Mouse (Mus musculus) stomach, embryonic 16.5 days (tissue): ENCODE measurements around the gene Gna14. TPM values are rescaled to one million over a fixed set of nuclear protein-coding genes. Genes with fewer than 3 reads are reported as not detected.

Experiments used
- ATAC-seq: fragments of 200-750 bp; cut with Nextera tagmentation; 2 replicates; pipeline ENCODE4 v1.8.0; 2017; ENCODE audit warnings: moderate number of reproducible peaks, moderate TSS enrichment; ENCODE audit not compliant: insufficient read depth, low FRiP score
- H3K27ac ChIP-seq: fragments of 300-500 bp; sonication (generic); 2 replicates; pipeline ENCODE4 v1.5.1; 2014; ENCODE audit warnings: low read length
- H3K27me3 ChIP-seq: fragments of 300-500 bp; sonication (generic); 2 replicates; pipeline ENCODE4 v1.6.1; 2014; ENCODE audit warnings: low read length, control low read depth, mixed read lengths; ENCODE audit not compliant: control insufficient read depth, insufficient read depth
- H3K36me3 ChIP-seq: fragments of 300-500 bp; sonication (generic); 2 replicates; pipeline ENCODE4 v1.6.1; 2014; ENCODE audit warnings: low read length; ENCODE audit not compliant: control insufficient read depth, insufficient read depth
- H3K4me1 ChIP-seq: fragments of 300-500 bp; sonication (generic); 2 replicates; pipeline ENCODE4 v1.6.1; 2014; ENCODE audit warnings: low read length, control low read depth, mixed read lengths; ENCODE audit not compliant: control insufficient read depth, insufficient read depth
- H3K4me2 ChIP-seq: fragments of 300-500 bp; sonication (generic); 2 replicates; pipeline ENCODE4 v1.6.1; 2014; ENCODE audit warnings: low read depth, low read length, mixed read lengths
- H3K4me3 ChIP-seq: fragments of 300-500 bp; sonication (generic); replicated peaks from 2 replicates; pipeline ENCODE4 v1.5.1; 2014; ENCODE audit warnings: mild to moderate bottlenecking, low read length
- H3K9ac ChIP-seq: fragments of 300-500 bp; sonication (generic); 2 replicates; pipeline ENCODE4 v1.6.1; 2014; ENCODE audit warnings: low read length
- H3K9me3 ChIP-seq: fragments of 300-500 bp; sonication (generic); replicated peaks from 2 replicates; pipeline ENCODE4 v1.6.1; 2016; ENCODE audit warnings: low read length, control low read depth; ENCODE audit not compliant: control insufficient read depth
- WGBS: fragments of 180-500 bp; shearing (Covaris S2); extraction: QIAGEN DNeasy Blood & Tissue Kit; methylation state at CpG from one replicate; pipeline ENCODE4 v1.1.7; 2014; 5-methylcytosine and 5-hydroxymethylcytosine counted together
- polyA plus RNA-seq: library from polyadenylated mRNA; unstranded; fragments of >200 nt; fragmentation: Nextera tagmentation; extraction: Ambion mirVana; gene quantifications from 2 replicates; pipeline ENCODE4 v1.2.1, GENCODE M21; 2015

The Gna14 gene
- polyA plus RNA-seq, 1 experiment from 2014 or later = 13.7 TPM

DNA sequence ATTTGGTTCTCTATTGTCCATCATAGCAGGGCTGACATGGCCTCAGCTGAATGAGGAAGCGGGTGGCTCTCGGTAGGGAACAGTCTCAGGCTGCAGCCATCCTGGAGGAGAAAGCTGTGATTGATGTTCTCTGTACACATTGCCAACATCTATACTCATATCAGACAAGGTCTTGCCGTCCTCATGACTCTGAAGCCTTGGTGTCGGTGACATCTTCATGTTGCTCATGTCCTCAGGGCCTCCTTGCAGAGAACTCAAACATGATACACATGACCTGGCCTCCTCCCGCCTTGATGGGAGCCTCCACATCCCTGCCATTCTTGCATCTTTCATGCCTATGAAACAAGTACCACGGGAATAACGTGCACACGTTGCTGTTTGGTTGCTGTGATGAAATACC is 144.9 kb downstream of the Gna14 start:
- Histone ChIP-seq H3K36me3 (no peaks in the 10 kb centered on the region), H3K9me3 (no peaks in the 10 kb centered on the region), H3K4me3 (no peak overlapping the region), H3K4me2 (no peak overlapping the region), H3K27ac (no peak overlapping the region), H3K27me3 (no peaks in the 10 kb centered on the region), H3K4me1 (peaks cover 4% of the 10 kb centered on the region; the same call in 1 of the 2 replicates), H3K9ac (no peak overlapping the region)
- WGBS = 91% methylated on average over 8 of the region's 8 CpGs
- no peak for ATAC-seq

DNA sequence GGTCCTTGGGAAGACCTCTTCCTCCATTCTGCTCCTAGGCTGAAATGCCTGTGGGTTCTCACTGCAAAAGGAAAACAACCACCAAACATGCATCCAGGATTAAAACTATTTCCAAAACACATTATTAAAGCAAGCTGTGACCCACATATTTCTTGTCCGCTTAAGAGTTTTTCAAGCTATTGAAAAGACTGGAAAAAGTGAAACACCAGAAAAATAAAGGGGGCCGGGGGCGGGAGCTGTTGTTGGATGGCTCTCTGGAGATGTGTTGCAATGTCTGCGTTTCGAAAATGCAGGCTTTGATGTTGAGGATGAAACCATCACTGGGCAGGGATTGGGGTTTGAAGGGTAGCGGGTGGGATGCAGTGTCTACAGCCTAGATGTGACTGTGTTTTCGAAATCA is 149.0 kb downstream of the Gna14 start:
- no peak for ATAC-seq
- Histone ChIP-seq H3K4me3 (no peak overlapping the region), H3K36me3 (no peaks in the 10 kb centered on the region), H3K27ac (no peak overlapping the region), H3K4me2 (no peak overlapping the region), H3K9me3 (no peaks in the 10 kb centered on the region), H3K4me1 (no peaks in the 10 kb centered on the region), H3K27me3 (no peaks in the 10 kb centered on the region), H3K9ac (no peak overlapping the region)
- 87% methylated on average over 7 of the region's 7 CpGs for WGBS

DNA sequence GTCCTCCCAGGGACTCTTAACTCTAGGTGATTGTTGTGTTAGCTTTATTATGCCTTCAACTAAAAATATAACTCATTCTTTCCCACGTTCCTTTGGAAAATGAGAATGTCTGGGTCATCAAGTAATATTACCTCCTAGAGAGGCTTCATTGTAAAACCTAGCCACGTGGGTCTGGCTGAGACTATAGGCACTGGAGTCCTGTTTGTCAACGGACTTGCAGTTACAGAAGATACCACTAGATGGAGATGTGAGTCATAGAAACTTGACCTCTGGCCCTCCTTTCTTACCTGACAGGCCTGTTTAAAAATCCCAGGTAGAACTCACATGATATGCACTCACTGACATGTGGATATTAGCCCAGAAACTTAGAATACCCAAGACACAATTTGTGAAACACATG is 149.8 kb downstream of the Gna14 start:
- Histone ChIP-seq H3K9me3 (no peaks in the 10 kb centered on the region), H3K4me1 (no peaks in the 10 kb centered on the region), H3K4me3 (no peak overlapping the region), H3K27ac (no peak overlapping the region), H3K36me3 (no peaks in the 10 kb centered on the region), H3K27me3 (no peaks in the 10 kb centered on the region), H3K9ac (no peak overlapping the region), H3K4me2 (no peak overlapping the region)
- WGBS = 15% methylated on average over 3 of the region's 3 CpGs
- ATAC-seq = no peak

DNA sequence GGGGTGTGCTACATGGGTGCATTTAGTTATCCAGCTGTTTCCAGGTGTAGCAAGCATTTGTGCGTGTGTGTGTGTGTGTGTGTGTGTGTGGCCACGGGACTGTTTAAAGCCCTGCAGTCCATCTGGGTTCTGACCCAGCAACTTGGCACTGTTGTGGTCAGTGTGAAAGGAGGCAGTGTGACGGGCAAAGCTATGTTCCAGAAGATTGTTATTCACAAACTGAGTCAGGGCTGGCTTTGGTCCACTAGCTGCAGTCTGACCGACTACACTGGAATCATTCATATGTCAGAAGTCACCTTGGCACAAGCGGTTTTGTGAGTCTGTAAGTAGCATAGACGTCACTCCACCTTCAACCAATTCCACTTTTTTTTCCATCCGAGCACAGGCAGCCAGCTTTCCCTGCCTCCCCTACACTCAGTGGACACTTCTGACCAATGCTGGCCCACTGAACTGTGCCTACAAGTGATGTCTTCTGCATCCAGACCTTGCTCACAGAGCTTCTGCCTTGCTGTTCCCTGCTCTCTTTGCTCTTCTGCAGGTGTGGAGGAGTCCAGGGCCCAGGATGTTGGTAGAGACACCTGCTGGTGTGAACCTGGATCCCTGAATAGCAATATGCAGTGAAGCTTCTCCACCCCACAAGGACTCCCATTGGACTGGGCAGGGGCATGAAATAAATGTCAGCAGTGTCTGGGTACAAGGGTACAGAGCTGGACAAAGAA is 157.9 kb downstream of the Gna14 start:
- no peaks in the 10 kb centered on the region for H3K9me3 ChIP-seq
- no peak overlapping the region for H3K4me2 ChIP-seq
- no peaks in the 10 kb centered on the region for H3K36me3 ChIP-seq
- H3K27ac ChIP-seq = no peak overlapping the region
- H3K4me3 ChIP-seq = no peak overlapping the region
- WGBS = 79% methylated on average over 7 of the region's 7 CpGs
- no peak for ATAC-seq
- peaks cover 10% of the 10 kb centered on the region; the same call in 1 of the 2 replicates for H3K4me1 ChIP-seq
- no peaks in the 10 kb centered on the region for H3K27me3 ChIP-seq
- no peak overlapping the region for H3K9ac ChIP-seq

DNA sequence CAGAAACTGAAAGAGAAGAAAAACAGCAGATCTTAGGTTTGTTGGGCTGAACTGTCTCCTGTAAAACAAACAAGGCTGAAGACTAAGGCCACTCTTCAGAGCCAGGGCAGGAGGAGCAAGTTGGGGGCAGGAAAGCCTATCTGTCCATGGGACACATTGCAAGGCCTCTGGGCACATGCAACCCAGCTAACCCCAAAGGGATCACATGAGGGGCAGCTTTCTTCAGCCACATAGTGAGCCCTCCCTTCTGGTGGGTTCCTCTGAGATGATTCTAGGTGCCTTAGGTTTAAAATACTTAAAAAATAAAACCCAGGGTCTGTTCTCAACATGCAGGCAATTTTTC is 158.4 kb downstream of the Gna14 start:
- Histone ChIP-seq H3K4me2 (no peak overlapping the region), H3K4me1 (peaks cover 16% of the 10 kb centered on the region), H3K27me3 (no peaks in the 10 kb centered on the region), H3K9me3 (no peaks in the 10 kb centered on the region), H3K4me3 (no peak overlapping the region), H3K9ac (no peak overlapping the region), H3K36me3 (no peaks in the 10 kb centered on the region), H3K27ac (no peak overlapping the region)
- ATAC-seq = no peak

DNA sequence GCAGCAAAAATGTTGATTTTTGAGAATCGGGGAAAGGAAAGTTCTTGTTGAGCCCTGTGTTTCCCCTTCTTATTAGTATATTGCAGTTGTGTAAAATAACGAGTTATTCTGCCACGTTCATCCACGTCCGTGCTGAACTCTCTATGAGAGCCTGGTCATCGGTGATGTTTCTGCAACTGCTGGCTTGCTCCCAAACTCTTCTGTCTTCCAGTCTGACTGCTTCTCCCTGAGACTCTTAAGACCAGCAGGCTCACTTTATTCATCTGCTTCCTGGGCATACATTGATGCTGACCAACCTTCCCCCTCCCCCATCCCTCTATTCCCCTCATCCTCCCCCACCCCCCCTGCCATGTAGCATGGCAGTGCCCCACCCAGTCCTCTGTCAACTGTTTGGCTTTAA is 161.7 kb downstream of the Gna14 start:
- 58% methylated on average over 6 of the region's 6 CpGs for WGBS
- Histone ChIP-seq H3K27ac (no peak overlapping the region), H3K4me3 (no peak overlapping the region), H3K36me3 (no peaks in the 10 kb centered on the region), H3K9me3 (no peaks in the 10 kb centered on the region), H3K4me2 (no peak overlapping the region), H3K9ac (no peak overlapping the region), H3K27me3 (no peaks in the 10 kb centered on the region), H3K4me1 (peaks cover 23% of the 10 kb centered on the region)
- ATAC-seq = no peak

DNA sequence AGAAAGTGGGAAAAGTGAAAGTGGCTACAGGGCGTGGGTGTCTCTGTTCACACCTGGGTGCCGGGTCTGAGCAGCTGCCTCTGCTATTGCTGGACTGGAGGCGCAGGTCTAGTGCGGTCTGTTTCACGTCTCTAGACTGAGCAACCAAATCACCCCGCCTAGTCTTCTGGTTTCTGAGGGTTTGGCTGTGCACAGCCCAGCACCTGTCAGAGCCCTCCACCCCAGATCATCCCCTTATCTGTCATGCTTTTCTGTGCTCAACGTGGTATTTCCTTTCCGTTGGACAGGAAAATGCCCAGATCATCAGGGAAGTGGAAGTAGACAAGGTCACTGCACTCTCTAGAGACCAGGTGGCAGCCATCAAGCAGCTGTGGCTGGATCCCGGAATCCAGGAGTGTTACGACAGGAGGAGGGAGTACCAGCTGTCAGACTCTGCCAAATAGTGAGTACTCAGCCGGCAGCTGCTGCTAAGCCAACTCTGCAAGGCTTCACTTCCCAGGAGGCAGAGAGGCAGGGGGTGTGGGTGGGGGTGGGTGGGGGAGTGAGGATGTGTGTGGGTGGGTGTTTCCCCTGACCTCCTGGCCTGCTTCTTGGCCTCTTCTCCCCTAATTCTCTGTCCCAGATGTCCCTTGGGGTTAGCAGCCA is 163.2 kb downstream of the Gna14 start:
- Histone ChIP-seq H3K27me3 (no peaks in the 10 kb centered on the region), H3K27ac (no peak overlapping the region), H3K4me1 (peaks cover 23% of the 10 kb centered on the region), H3K4me3 (no peak overlapping the region), H3K4me2 (peak overlapping the region; percentile 37), H3K36me3 (no peaks in the 10 kb centered on the region), H3K9me3 (no peaks in the 10 kb centered on the region), H3K9ac (no peak overlapping the region)
- ATAC-seq = peak; percentile 60
- WGBS = 25% methylated on average over 11 of the region's 11 CpGs

DNA sequence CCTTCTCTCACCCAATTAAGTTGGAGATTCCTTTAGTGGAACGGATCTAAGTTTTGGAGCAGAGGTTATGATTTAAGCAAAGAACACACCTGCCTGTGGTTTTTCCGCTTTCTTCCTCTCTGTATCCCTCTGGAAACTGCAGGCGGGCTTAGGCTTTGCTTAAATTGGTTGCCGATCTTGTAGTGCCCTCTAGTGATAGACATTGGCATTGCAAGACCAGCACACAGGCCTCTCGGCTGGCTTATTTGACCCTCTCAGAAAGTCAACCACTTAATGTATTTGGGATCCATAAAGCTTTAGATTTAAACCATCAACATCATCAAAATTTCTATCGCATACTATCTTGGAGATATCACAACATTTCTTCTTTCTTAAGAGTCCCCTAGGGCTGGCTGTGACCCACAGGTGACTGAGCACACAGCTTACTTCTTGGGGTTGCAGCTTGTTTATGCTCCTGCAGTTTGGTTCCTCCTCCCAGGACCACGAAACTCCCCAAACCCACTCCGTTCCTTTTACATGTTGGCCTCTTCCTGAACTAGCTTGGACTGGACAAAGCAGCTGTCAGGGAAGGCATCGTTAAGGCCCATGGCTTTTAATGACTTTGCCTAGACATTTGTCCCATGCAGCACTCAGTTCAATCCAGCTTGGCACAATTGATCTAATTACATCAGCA is 163.9 kb downstream of the Gna14 start:
- no peak overlapping the region for H3K9ac ChIP-seq
- no peaks in the 10 kb centered on the region for H3K9me3 ChIP-seq
- H3K27me3 ChIP-seq = no peaks in the 10 kb centered on the region
- ATAC-seq = peak; percentile 51
- no peaks in the 10 kb centered on the region for H3K36me3 ChIP-seq
- H3K4me2 ChIP-seq = peak overlapping the region; percentile 37
- H3K4me3 ChIP-seq = no peak overlapping the region
- WGBS = 18% methylated on average over 9 of the region's 9 CpGs
- H3K27ac ChIP-seq = no peak overlapping the region
- H3K4me1 ChIP-seq = peaks cover 23% of the 10 kb centered on the region

DNA sequence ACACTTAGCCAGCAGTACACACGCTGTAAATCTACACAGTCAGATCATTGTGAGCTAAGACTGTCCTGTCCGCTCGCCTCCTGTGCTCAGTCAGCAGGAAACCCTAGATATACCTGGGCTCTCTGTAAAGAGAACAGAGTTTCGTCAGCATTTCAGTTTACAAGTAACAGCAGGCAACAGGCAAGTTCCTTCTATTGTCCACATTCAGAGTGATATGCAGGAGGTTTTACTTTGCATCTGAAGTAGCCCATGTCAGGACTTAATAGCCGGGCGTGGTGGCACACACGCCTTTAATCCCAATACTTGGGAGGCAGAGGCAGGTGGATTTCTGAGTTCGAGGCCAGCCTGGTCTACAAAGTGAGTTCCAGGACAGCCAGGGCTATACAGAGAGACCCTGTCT is 166.5 kb downstream of the Gna14 start:
- Histone ChIP-seq H3K4me3 (no peak overlapping the region), H3K9ac (no peak overlapping the region), H3K27me3 (no peaks in the 10 kb centered on the region), H3K4me1 (peaks cover 21% of the 10 kb centered on the region), H3K9me3 (no peaks in the 10 kb centered on the region), H3K36me3 (no peaks in the 10 kb centered on the region), H3K27ac (no peak overlapping the region), H3K4me2 (no peak overlapping the region)
- no peak for ATAC-seq
- 84% methylated on average over 8 of the region's 8 CpGs for WGBS
